Mouse (Mus musculus): ENCODE measurements at regions not wholly inside any gene's neighbourhood (a gene's known extent, or its start where the extent isn't known, plus 50 kb on each side); places are given as distances from the start of the nearest gene placed in this dataset.

GRCm38 (mm10) chr16:50118150-50118549, 314.0 kb downstream of the Bbx start:
- no peaks in the 10 kb centered on the region for H3K36me3 ChIP-seq (ENCODE audit: control insufficient read depth, insufficient read depth, low read length)
- H3K27ac ChIP-seq: no peak overlapping the region
- H3K4me3 ChIP-seq: no peak overlapping the region
- no peaks in the 10 kb centered on the region for H3K4me1 ChIP-seq (ENCODE audit: control insufficient read depth, insufficient read depth, low read length)
- H3K27me3 ChIP-seq (ENCODE audit: control insufficient read depth, insufficient read depth, low read length): no peaks in the 10 kb centered on the region
- TF ChIP-seq CTCF (IDR thresholded peaks at IDR 0.05) (peak; percentile 49), EP300 (IDR thresholded peaks at IDR 0.05; ENCODE audit: insufficient read depth, low read depth, low read length) (no peak)
- DNase-seq: no peak
- H3K79me2 ChIP-seq (replicated peaks; ENCODE audit: control insufficient read depth, insufficient read depth, low read length): no peaks in the 10 kb centered on the region
- H3K9ac ChIP-seq (ENCODE audit: low read depth, low read length): no peak overlapping the region
- WGBS: 92% methylated on average over 7 of the region's 7 CpGs
- intact Hi-C loops (cut with DNase I): no loop called here

- Histone ChIP-seq H3K27ac (no peak overlapping the region), H3K4me3 (no peak overlapping the region), H3K27me3 (ENCODE audit: control insufficient read depth, insufficient read depth, low read length) (no peaks in the 10 kb centered on the region), H3K36me3 (ENCODE audit: control insufficient read depth, insufficient read depth, low read length) (no peaks in the 10 kb centered on the region), H3K4me1 (ENCODE audit: control insufficient read depth, insufficient read depth, low read length) (no peaks in the 10 kb centered on the region), H3K79me2 (replicated peaks; ENCODE audit: control insufficient read depth, insufficient read depth, low read length) (no peaks in the 10 kb centered on the region), H3K9ac (ENCODE audit: low read depth, low read length) (no peak overlapping the region)
- no peak for TF ChIP-seq POLR2A (IDR thresholded peaks at IDR 0.05; ENCODE audit: insufficient read depth, low read depth, low read length)
- no peak for TF ChIP-seq CTCF (IDR thresholded peaks at IDR 0.05)
- no peak for TF ChIP-seq EP300 (IDR thresholded peaks at IDR 0.05; ENCODE audit: insufficient read depth, low read depth, low read length)
- intact Hi-C loops (cut with DNase I): no loop called here
- WGBS: 54% methylated on average over 2 of the region's 2 CpGs
- no peak for DNase-seq
Observed at GRCm38 (mm10) chr16:50122460-50122859, 309.7 kb downstream of the Bbx start.

- 88% methylated on average over 4 of the region's 4 CpGs for WGBS
- H3K27me3 ChIP-seq (ENCODE audit: control insufficient read depth, insufficient read depth, low read length): no peaks in the 10 kb centered on the region
- no peak overlapping the region for H3K9ac ChIP-seq (ENCODE audit: low read depth, low read length)
- no peaks in the 10 kb centered on the region for H3K4me1 ChIP-seq (ENCODE audit: control insufficient read depth, insufficient read depth, low read length)
- no peaks in the 10 kb centered on the region for H3K79me2 ChIP-seq (replicated peaks; ENCODE audit: control insufficient read depth, insufficient read depth, low read length)
- H3K36me3 ChIP-seq (ENCODE audit: control insufficient read depth, insufficient read depth, low read length): no peaks in the 10 kb centered on the region
- no peak overlapping the region for H3K4me3 ChIP-seq
- DNase-seq: no peak
- intact Hi-C loops (cut with DNase I): no loop called here
- TF ChIP-seq POLR2A (IDR thresholded peaks at IDR 0.05; ENCODE audit: insufficient read depth, low read depth, low read length) (no peak), EP300 (IDR thresholded peaks at IDR 0.05; ENCODE audit: insufficient read depth, low read depth, low read length) (no peak), CTCF (IDR thresholded peaks at IDR 0.05) (no peak)
- H3K27ac ChIP-seq: no peak overlapping the region
Observed at GRCm38 (mm10) chr16:50124646-50125045, 307.5 kb downstream of the Bbx start.

- Histone ChIP-seq H3K36me3 (ENCODE audit: control insufficient read depth, insufficient read depth, low read length) (no peaks in the 10 kb centered on the region), H3K9ac (ENCODE audit: low read depth, low read length) (no peak overlapping the region), H3K27me3 (ENCODE audit: control insufficient read depth, insufficient read depth, low read length) (no peaks in the 10 kb centered on the region), H3K79me2 (replicated peaks; ENCODE audit: control insufficient read depth, insufficient read depth, low read length) (no peaks in the 10 kb centered on the region), H3K27ac (no peak overlapping the region), H3K4me1 (ENCODE audit: control insufficient read depth, insufficient read depth, low read length) (no peaks in the 10 kb centered on the region), H3K4me3 (no peak overlapping the region)
- intact Hi-C loops (cut with DNase I): no loop called here
- 78% methylated on average over 5 of the region's 5 CpGs for WGBS
- DNase-seq: no peak
- TF ChIP-seq CTCF (IDR thresholded peaks at IDR 0.05): no peak
- no peak for TF ChIP-seq POLR2A (IDR thresholded peaks at IDR 0.05; ENCODE audit: insufficient read depth, low read depth, low read length)
- TF ChIP-seq EP300 (IDR thresholded peaks at IDR 0.05; ENCODE audit: insufficient read depth, low read depth, low read length): no peak
Observed at GRCm38 (mm10) chr16:50125564-50125963, 306.6 kb downstream of the Bbx start.

- H3K27ac ChIP-seq: no peak overlapping the region
- H3K27me3 ChIP-seq (ENCODE audit: control insufficient read depth, insufficient read depth, low read length): no peaks in the 10 kb centered on the region
- no peak overlapping the region for H3K9ac ChIP-seq (ENCODE audit: low read depth, low read length)
- intact Hi-C loops (cut with DNase I): no loop called here
- H3K36me3 ChIP-seq (ENCODE audit: control insufficient read depth, insufficient read depth, low read length): no peaks in the 10 kb centered on the region
- H3K4me3 ChIP-seq: no peak overlapping the region
- no peaks in the 10 kb centered on the region for H3K79me2 ChIP-seq (replicated peaks; ENCODE audit: control insufficient read depth, insufficient read depth, low read length)
- DNase-seq: no peak
- H3K4me1 ChIP-seq (ENCODE audit: control insufficient read depth, insufficient read depth, low read length): no peaks in the 10 kb centered on the region
- TF ChIP-seq EP300 (IDR thresholded peaks at IDR 0.05; ENCODE audit: insufficient read depth, low read depth, low read length) (no peak), CTCF (IDR thresholded peaks at IDR 0.05) (no peak), POLR2A (IDR thresholded peaks at IDR 0.05; ENCODE audit: insufficient read depth, low read depth, low read length) (no peak)
- 94% methylated on average over 2 of the region's 2 CpGs for WGBS
Observed at GRCm38 (mm10) chr16:50131406-50131805, 300.8 kb downstream of the Bbx start.
